In the genomic region with DNA sequence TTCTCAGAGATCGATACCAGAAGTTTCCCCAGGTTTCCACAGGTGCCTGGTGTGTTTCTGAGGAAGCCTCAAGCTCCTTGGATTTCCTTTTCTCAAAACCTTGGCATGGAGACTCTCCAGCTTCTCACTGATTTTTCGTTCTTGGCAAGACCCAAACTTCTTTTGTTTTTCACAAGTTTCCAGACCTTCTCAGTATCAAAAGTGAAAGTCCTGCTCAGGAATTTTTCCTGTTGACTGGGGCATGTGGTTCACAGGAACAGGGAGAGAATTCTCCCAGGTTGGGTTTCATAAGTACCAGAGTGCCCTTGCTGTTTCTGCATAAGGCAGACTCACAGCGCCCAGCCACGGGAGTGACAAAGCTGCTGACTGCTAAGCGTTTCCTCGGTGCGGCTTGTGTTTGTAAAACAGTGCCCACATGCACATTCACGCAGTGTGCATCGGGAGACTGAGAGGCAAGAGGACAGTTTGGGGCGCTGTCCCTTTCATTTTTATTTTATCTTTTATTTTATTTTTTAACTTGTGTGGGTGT, we compare ENCODE assay signal across 26 mouse cellular contexts. TPM values are rescaled to one million over a fixed set of nuclear protein-coding genes. Genes with fewer than 3 reads are reported as not detected.
DNase-seq lines count a peak whose midpoint lies in the region; ATAC-seq and TF ChIP-seq lines count a peak whose summit lies in the region.
"Had no signal": no experiment of that assay in that cellular context is flagged by ENCODE, and none has a peak within 500 bp of the region (broad histone marks: within the 10 kb centered on the region; RNA-seq: fewer than 3 reads in every experiment).

No protein-coding gene starts in this region.

- no peak overlapping the region for H3K4me2 ChIP-seq in forebrain, embryonic 16.5 days (ENCODE audit: low read length)
- H3K4me2 ChIP-seq: heart, embryonic 12.5 days; limb, embryonic 13.5 days; liver, embryonic 13.5 days; lung, embryonic 14.5 days; neural tube, embryonic 12.5 days had no signal

- H3K27me3 ChIP-seq in kidney, adult 2 months (replicated peaks; ENCODE audit: control insufficient read depth, insufficient read depth, low read length): no peaks in the 10 kb centered on the region; the same call in 1 of the 2 replicates
- no peaks in the 10 kb centered on the region for H3K27me3 ChIP-seq in small intestine, adult 2 months (ENCODE audit: control insufficient read depth, insufficient read depth, low read length)
- no peaks in the 10 kb centered on the region for H3K27me3 ChIP-seq in forebrain, embryonic 16.5 days (replicated peaks; ENCODE audit: control insufficient read depth, insufficient read depth, low read length)
- H3K27me3 ChIP-seq: heart, embryonic 12.5 days; limb, embryonic 13.5 days; liver, embryonic 13.5 days had no signal

- WGBS in kidney, adult 2 months: 67% methylated on average over 10 of the region's 10 CpGs
- WGBS in small intestine, adult 2 months: 68% methylated on average over 10 of the region's 10 CpGs
- WGBS in forebrain, embryonic 16.5 days: 77% methylated on average over 10 of the region's 10 CpGs

- no peak overlapping the region for H3K9ac ChIP-seq in forebrain, embryonic 16.5 days (replicated peaks; ENCODE audit: low read depth, low read length)
- H3K9ac ChIP-seq: heart, embryonic 12.5 days; limb, embryonic 13.5 days; liver, embryonic 13.5 days; lung, embryonic 14.5 days; neural tube, embryonic 12.5 days had no signal

- no peaks in the 10 kb centered on the region for H3K36me3 ChIP-seq in kidney, adult 2 months (ENCODE audit: control insufficient read depth, insufficient read depth, low read length)
- no peaks in the 10 kb centered on the region for H3K36me3 ChIP-seq in small intestine, adult 2 months (ENCODE audit: control insufficient read depth, insufficient read depth, low read length)
- H3K36me3 ChIP-seq in forebrain, embryonic 16.5 days (ENCODE audit: control insufficient read depth, insufficient read depth): no peaks in the 10 kb centered on the region
- H3K36me3 ChIP-seq: G1E; hindbrain, embryonic 10.5 days; limb, embryonic 13.5 days; midbrain, embryonic 10.5 days; neural tube, embryonic 12.5 days had no signal

- no peak overlapping the region for H3K4me3 ChIP-seq in kidney, adult 2 months (ENCODE audit: insufficient read depth, low read depth, low read length)
- H3K4me3 ChIP-seq in small intestine, adult 2 months (ENCODE audit: low read depth, low read length): no peak overlapping the region
- H3K4me3 ChIP-seq in forebrain, embryonic 16.5 days (replicated peaks; ENCODE audit: low read length): no peak overlapping the region
- H3K4me3 ChIP-seq: heart, embryonic 12.5 days; hindbrain, embryonic 10.5 days; limb, embryonic 13.5 days; liver, embryonic 13.5 days; midbrain, embryonic 10.5 days; neural tube, embryonic 12.5 days had no signal

- no peaks in the 10 kb centered on the region for H3K9me3 ChIP-seq in forebrain, embryonic 16.5 days (ENCODE audit: control insufficient read depth, low read length)
- H3K9me3 ChIP-seq: G1E; heart, embryonic 12.5 days; hindbrain, embryonic 10.5 days; limb, embryonic 13.5 days; liver, embryonic 13.5 days; midbrain, embryonic 10.5 days; neural tube, embryonic 12.5 days had no signal

- TF ChIP-seq POLR2A in kidney, adult 2 months (IDR thresholded peaks at IDR 0.05; ENCODE audit: low read depth, low read length): no peak
- no peak for TF ChIP-seq POLR2A in small intestine, adult 2 months (IDR thresholded peaks at IDR 0.05; ENCODE audit: low read depth, low read length)

- H3K27ac ChIP-seq in kidney, adult 2 months (ENCODE audit: insufficient read depth, low read depth, low read length): no peak overlapping the region
- H3K27ac ChIP-seq in small intestine, adult 2 months (ENCODE audit: insufficient read depth, low read depth, low read length): peak overlapping the region; percentile 40; the same call in 1 of the 2 replicates
- H3K27ac ChIP-seq in forebrain, embryonic 16.5 days (ENCODE audit: low read length): no peak overlapping the region
- H3K27ac ChIP-seq: hindbrain, embryonic 10.5 days; hindbrain, postnatal 0 days; kidney, postnatal 0 days; limb, embryonic 13.5 days; liver, embryonic 13.5 days; macrophage; midbrain, embryonic 10.5 days; neural tube, embryonic 12.5 days; stomach, postnatal 0 days had no signal

- TF ChIP-seq CTCF in kidney, adult 2 months (conservative IDR thresholded peaks at IDR 0.05; ENCODE audit: insufficient read depth, insufficient read length, low read depth, low read length): no peak
- TF ChIP-seq CTCF in small intestine, adult 2 months (IDR thresholded peaks at IDR 0.05; ENCODE audit: extremely low read depth, insufficient read length, insufficient replicate concordance, low read depth, low read length): no peak

- peak; percentile 47; the same call in 1 of the 2 replicates for ATAC-seq in frontal cortex, adult (ENCODE audit: low TSS enrichment)
- no peak for ATAC-seq in forebrain, embryonic 16.5 days
- ATAC-seq: CD4-positive, CD25-positive, alpha-beta regulatory T cell, adult 4 months; hindbrain, postnatal 0 days; intestine, postnatal 0 days had no signal

- DNase-seq in frontal cortex, postnatal 14 days (ENCODE audit: low spot score in 2 of 2): no peak
- DNase-seq in kidney, adult 2 months: peak; percentile 45
- no peak for DNase-seq in kidney, postnatal 25 days
- peak; percentile 17 for DNase-seq in right cerebral cortex, postnatal 14 days
- DNase-seq in right cerebral cortex, postnatal 25 days: no peak
- DNase-seq: adrenal gland, postnatal 25 days; cerebellum, adult 8-10 months; gastrocnemius, postnatal 10 days; liver, embryonic 13.5 days; lung, embryonic 14.5 days had no signal

- H3K4me1 ChIP-seq in kidney, adult 2 months (ENCODE audit: control insufficient read depth, insufficient read depth, low read length): peaks cover 4% of the 10 kb centered on the region; the same call in 1 of the 2 replicates
- peaks cover 23% of the 10 kb centered on the region for H3K4me1 ChIP-seq in small intestine, adult 2 months (ENCODE audit: control insufficient read depth, insufficient read depth, insufficient read length, low read length)
- H3K4me1 ChIP-seq in forebrain, embryonic 16.5 days (replicated peaks; ENCODE audit: control insufficient read depth, insufficient read depth, low read length): peaks cover 4% of the 10 kb centered on the region

RNA-seq across cellular contexts. Expression of a gene that starts 5.4 kb away (rescaled TPM):
- polyA plus RNA-seq in kidney, adult 2 months (2012; rRNA removed): 24.3 and 24.9 TPM in 2 replicates
- polyA plus RNA-seq in small intestine, adult 2 months (2012; rRNA removed): 15.7 and 23.1 TPM in 2 replicates
- 3.3 and 4.5 TPM in 2 replicates for polyA plus RNA-seq in forebrain, embryonic 16.5 days (2015; fragmentation: Nextera tagmentation; extraction: Ambion mirVana)
- polyA plus RNA-seq: G1E had no signal

RNA-seq across cellular contexts. Expression of a gene that starts 44.3 kb away (rescaled TPM):
- 5.1 and 5.3 TPM in 2 replicates for polyA plus RNA-seq in kidney, adult 2 months (2012; rRNA removed)
- polyA plus RNA-seq in small intestine, adult 2 months (2012; rRNA removed): 1.2 and 2.9 TPM in 2 replicates
- polyA plus RNA-seq in forebrain, embryonic 16.5 days (2015; fragmentation: Nextera tagmentation; extraction: Ambion mirVana): 0.16 TPM in 1 of 2 replicates, not detected in the other
- polyA plus RNA-seq: CD4-positive, CD25-positive, alpha-beta regulatory T cell, adult 4 months; G1E; hindbrain, embryonic 10.5 days; liver, embryonic 13.5 days; macrophage; midbrain, embryonic 10.5 days; neural tube, embryonic 12.5 days had no signal

RNA-seq across cellular contexts. Expression of a gene that starts 49.7 kb away (rescaled TPM):
- polyA plus RNA-seq in kidney, adult 2 months (2012; rRNA removed): 0.42 and 1.4 TPM in 2 replicates
- not detected in 2 replicates for polyA plus RNA-seq in small intestine, adult 2 months (2012; rRNA removed)
- not detected in 2 replicates for polyA plus RNA-seq in forebrain, embryonic 16.5 days (2015; fragmentation: Nextera tagmentation; extraction: Ambion mirVana)
- polyA plus RNA-seq: CD4-positive, CD25-positive, alpha-beta regulatory T cell, adult 4 months; embryonic facial prominence, embryonic 11.5 days; G1E; heart, embryonic 12.5 days; hindbrain, embryonic 10.5 days; intestine, postnatal 0 days; liver, embryonic 13.5 days; lung, embryonic 14.5 days; macrophage; midbrain, embryonic 10.5 days; neural tube, embryonic 12.5 days had no signal

Comparison
In these comparisons a context has a peak if more than half of its experiments do, and no peak if none do; other contexts are left out.
1. DNase-seq: peak in kidney, adult 2 months (single experiment) and right cerebral cortex, postnatal 14 days (single experiment); none in frontal cortex, postnatal 14 days (0 of 2), kidney, postnatal 25 days (0 of 2) and right cerebral cortex, postnatal 25 days (single experiment).